Mouse (Mus musculus) heart, embryonic 10.5 days (tissue): ENCODE measurements around the gene Nat9. TPM values are rescaled to one million over a fixed set of nuclear protein-coding genes. Genes with fewer than 3 reads are reported as not detected.
A peak's percentile ranks its signal among the peaks of the same experiment; 100 is the strongest.

Experiments used
- DNase-seq: peaks from one replicate; pipeline ENCODE4 v3.0.0-alpha.2; 2017; ENCODE audit warnings: low spot score
- H3K27ac ChIP-seq: fragments of 300-500 bp; sonication (generic); 2 replicates; pipeline ENCODE4 v1.5.1; 2016; ENCODE audit warnings: mild to moderate bottlenecking
- H3K27me3 ChIP-seq: fragments of 300-500 bp; sonication (generic); 2 replicates; pipeline ENCODE4 v1.6.1; 2016; ENCODE audit warnings: mild to moderate bottlenecking; ENCODE audit not compliant: poor library complexity, insufficient read depth, severe bottlenecking
- H3K36me3 ChIP-seq: fragments of 300-500 bp; sonication (generic); 2 replicates; pipeline ENCODE4 v1.6.1; 2016; ENCODE audit warnings: mild to moderate bottlenecking, moderate library complexity
- H3K4me1 ChIP-seq: fragments of 300-500 bp; sonication (generic); 2 replicates; pipeline ENCODE4 v1.6.1; 2016; ENCODE audit warnings: mild to moderate bottlenecking
- H3K4me3 ChIP-seq: fragments of 300-500 bp; sonication (generic); 2 replicates; pipeline ENCODE4 v1.5.1; 2016; ENCODE audit warnings: mild to moderate bottlenecking, moderate library complexity
- H3K9me3 ChIP-seq: fragments of 300-500 bp; sonication (generic); 2 replicates; pipeline ENCODE4 v1.6.1; 2016; ENCODE audit warnings: mild to moderate bottlenecking, moderate library complexity
- WGBS: fragments of 180-500 bp; shearing (Covaris S2); methylation state at CpG from one replicate; pipeline ENCODE4 v1.1.7; 2016; 5-methylcytosine and 5-hydroxymethylcytosine counted together
- polyA plus RNA-seq: library from polyadenylated mRNA; unstranded; fragments of >200 nt; fragmentation: Nextera tagmentation; extraction: Ambion mirVana; gene quantifications from 2 replicates; pipeline ENCODE4 v1.2.1, GENCODE M21; 2016

The Nat9 gene
- polyA plus RNA-seq, 1 experiment from 2014 or later, result 17.0 TPM

- WGBS, result 69% methylated on average over 8 of the region's 8 CpGs
- Histone ChIP-seq H3K27me3 (peaks cover 17% of the 10 kb centered on the region; the same call in 1 of the 2 replicates), H3K27ac (no peak overlapping the region), H3K36me3 (no peaks in the 10 kb centered on the region), H3K4me1 (peaks cover 46% of the 10 kb centered on the region), H3K9me3 (no peaks in the 10 kb centered on the region), H3K4me3 (no peak overlapping the region)
- no peak for DNase-seq
Measured at GRCm38 (mm10) chr11:115167631-115168249, 19.9 kb downstream of the Nat9 start.

GRCm38 (mm10) chr11:115166776-115167175 lies 20.9 kb downstream of the Nat9 start:
- 93% methylated on average over 3 of the region's 3 CpGs for WGBS
- no peak for DNase-seq
- H3K4me1 ChIP-seq, result peaks cover 46% of the 10 kb centered on the region

GRCm38 (mm10) chr11:115164976-115165374 lies 22.7 kb downstream of the Nat9 start:
- peaks cover 51% of the 10 kb centered on the region for H3K4me1 ChIP-seq
- no peaks in the 10 kb centered on the region for H3K9me3 ChIP-seq
- H3K27ac ChIP-seq, result 0 out of 2 replicates have a peak overlapping the region, but pooled peaks have one; percentile 84
- no peak for DNase-seq
- peaks cover 17% of the 10 kb centered on the region; the same call in 1 of the 2 replicates for H3K27me3 ChIP-seq
- H3K4me3 ChIP-seq, result peak overlapping the region; percentile 72
- H3K36me3 ChIP-seq, result no peaks in the 10 kb centered on the region
- 3% methylated on average over 9 of the region's 9 CpGs for WGBS

More at GRCm38 (mm10) chr11:115166776-115167175, 20.9 kb downstream of the Nat9 start:
- Histone ChIP-seq H3K27ac (no peak overlapping the region), H3K9me3 (no peaks in the 10 kb centered on the region), H3K27me3 (peaks cover 17% of the 10 kb centered on the region; the same call in 1 of the 2 replicates), H3K4me3 (no peak overlapping the region), H3K36me3 (no peaks in the 10 kb centered on the region)

- H3K4me1 ChIP-seq, result peaks cover 51% of the 10 kb centered on the region
- H3K27ac ChIP-seq, result peak overlapping the region; percentile 84
- H3K9me3 ChIP-seq, result no peaks in the 10 kb centered on the region
- peaks cover 17% of the 10 kb centered on the region; the same call in 1 of the 2 replicates for H3K27me3 ChIP-seq
- H3K36me3 ChIP-seq, result no peaks in the 10 kb centered on the region
- no peak for DNase-seq
- peak overlapping the region; percentile 72 for H3K4me3 ChIP-seq
- WGBS, result 1% methylated on average over 14 of the region's 14 CpGs
Measured at GRCm38 (mm10) chr11:115164341-115164975, 23.2 kb downstream of the Nat9 start.

- WGBS, result under 1% methylated on average over 47 of the region's 47 CpGs
- peak overlapping the region; percentile 84 for H3K27ac ChIP-seq
- H3K9me3 ChIP-seq, result no peaks in the 10 kb centered on the region
- peaks cover 17% of the 10 kb centered on the region; the same call in 1 of the 2 replicates for H3K27me3 ChIP-seq
- no peaks in the 10 kb centered on the region for H3K36me3 ChIP-seq
- peak overlapping the region; percentile 72 for H3K4me3 ChIP-seq
- peaks cover 52% of the 10 kb centered on the region for H3K4me1 ChIP-seq
- peak; percentile 86 for DNase-seq
Measured at GRCm38 (mm10) chr11:115163568-115164150, 24.0 kb downstream of the Nat9 start.

- under 1% methylated on average over 47 of the region's 47 CpGs for WGBS
- Histone ChIP-seq H3K36me3 (no peaks in the 10 kb centered on the region), H3K27me3 (peaks cover 17% of the 10 kb centered on the region; the same call in 1 of the 2 replicates), H3K4me3 (peak within 1 kb of the TSS; percentile 72), H3K4me1 (peaks cover 59% of the 10 kb centered on the region), H3K9me3 (no peaks in the 10 kb centered on the region), H3K27ac (peak within 1 kb of the TSS; percentile 84)
- DNase-seq, result peak; percentile 98
Measured at GRCm38 (mm10) chr11:115162832-115163480, 24.7 kb downstream of the Nat9 start, which contains the start of gene Slc9a3r1. Gene Slc9a3r1 (plus strand): TSS chr11:115163341.

GRCm38 (mm10) chr11:115162205-115162601 lies 25.5 kb downstream of the Nat9 start:
- no peak for DNase-seq
- peak overlapping the region; percentile 72 for H3K4me3 ChIP-seq
- WGBS, result 17% methylated on average over 9 of the region's 9 CpGs
- H3K4me1 ChIP-seq, result peaks cover 67% of the 10 kb centered on the region
- H3K27ac ChIP-seq, result peak overlapping the region; percentile 84; the same call in 1 of the 2 replicates
- H3K36me3 ChIP-seq, result no peaks in the 10 kb centered on the region
- no peaks in the 10 kb centered on the region for H3K9me3 ChIP-seq
- H3K27me3 ChIP-seq, result peaks cover 23% of the 10 kb centered on the region; the same call in 1 of the 2 replicates

- WGBS, result 40% methylated on average over 9 of the region's 9 CpGs
- Histone ChIP-seq H3K27ac (no peak overlapping the region; the same call in 1 of the 2 replicates), H3K27me3 (peaks cover 28% of the 10 kb centered on the region), H3K9me3 (no peaks in the 10 kb centered on the region), H3K4me3 (no peak overlapping the region), H3K4me1 (peaks cover 67% of the 10 kb centered on the region), H3K36me3 (no peaks in the 10 kb centered on the region)
- DNase-seq, result no peak
Measured at GRCm38 (mm10) chr11:115161578-115162204, 26.0 kb downstream of the Nat9 start.

GRCm38 (mm10) chr11:115160883-115161577 lies 26.6 kb downstream of the Nat9 start:
- H3K4me3 ChIP-seq, result no peak overlapping the region
- 28% methylated on average over 10 of the region's 10 CpGs for WGBS
- peaks cover 67% of the 10 kb centered on the region for H3K4me1 ChIP-seq
- H3K36me3 ChIP-seq, result no peaks in the 10 kb centered on the region
- DNase-seq, result no peak
- H3K27me3 ChIP-seq, result peaks cover 32% of the 10 kb centered on the region
- no peak overlapping the region for H3K27ac ChIP-seq
- H3K9me3 ChIP-seq, result no peaks in the 10 kb centered on the region

- no peak overlapping the region; the same call in 1 of the 2 replicates for H3K27ac ChIP-seq
- 54% methylated on average over 11 of the region's 11 CpGs for WGBS
- H3K36me3 ChIP-seq, result no peaks in the 10 kb centered on the region
- H3K4me1 ChIP-seq, result peaks cover 69% of the 10 kb centered on the region
- no peak for DNase-seq
- 0 out of 2 replicates have a peak overlapping the region, but pooled peaks have one; percentile 6 for H3K4me3 ChIP-seq
- H3K9me3 ChIP-seq, result no peaks in the 10 kb centered on the region
- H3K27me3 ChIP-seq, result peaks cover 32% of the 10 kb centered on the region
Measured at GRCm38 (mm10) chr11:115160016-115160797, 27.5 kb downstream of the Nat9 start.
